Mouse (Mus musculus) liver, postnatal 0 days (tissue): ENCODE data around the gene Pcca.

ENCODE experiments used
- CTCF ChIP-seq: sonication (generic); IDR thresholded peaks from 2 replicates; pipeline ENCODE4 v1.5.1; 2016; ENCODE audit warnings: antibody characterized with exemption, low read depth
- EP300 ChIP-seq: IDR thresholded peaks from 2 replicates; pipeline ENCODE4 v1.6.1; 2016; ENCODE audit warnings: antibody characterized with exemption, low read depth, mild to moderate bottlenecking

DNA sequence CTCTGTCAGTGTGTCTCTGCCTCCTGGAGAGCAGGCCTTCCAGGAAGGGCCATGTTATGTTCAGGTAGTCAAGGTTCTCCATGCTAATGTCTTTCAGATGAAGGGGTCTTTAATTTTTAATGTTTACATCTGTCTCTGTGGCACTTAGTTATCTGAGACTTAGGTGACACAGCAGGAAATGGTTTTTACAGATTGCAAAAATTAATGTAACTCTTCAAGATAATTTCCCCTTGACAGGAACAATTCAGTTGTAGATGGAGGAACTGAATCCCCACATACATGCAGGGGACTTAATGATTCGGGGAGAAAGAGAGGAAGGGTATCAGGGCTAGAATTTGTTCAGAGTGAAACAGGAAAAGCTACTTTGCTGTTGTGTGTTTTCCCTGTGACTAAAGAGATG is 353.2 kb downstream of the Pcca start:
- no peak for TF ChIP-seq CTCF
- TF ChIP-seq EP300: no peak
